Mouse (Mus musculus) adrenal gland, adult 8-10 months (tissue): ENCODE measurements around the gene Mecr. TPM values are rescaled to one million over a fixed set of nuclear protein-coding genes. Genes with fewer than 3 reads are reported as not detected.
A peak's percentile ranks its signal among the peaks of the same experiment; 100 is the strongest.

Experiments used
- DNase-seq: peaks from one replicate; pipeline ENCODE4 v3.0.0; 2022
- total RNA-seq, 4 experiments: library from RNA; stranded (reverse); gene quantifications; 2 replicates each; pipeline ENCODE4 v1.2.4; 2022

Mecr gene
- total RNA-seq, 4 experiments from 2014 or later = 62.4 to 80.1 (median 74.6) TPM

GRCm38 (mm10) chr4:131897787-131898186 is 54.5 kb downstream of the Mecr start:
- no peak for DNase-seq

- DNase-seq = no peak
These were observed 55.4 kb downstream of the Mecr start for GRCm38 (mm10) chr4:131898503-131899179.

DNA sequence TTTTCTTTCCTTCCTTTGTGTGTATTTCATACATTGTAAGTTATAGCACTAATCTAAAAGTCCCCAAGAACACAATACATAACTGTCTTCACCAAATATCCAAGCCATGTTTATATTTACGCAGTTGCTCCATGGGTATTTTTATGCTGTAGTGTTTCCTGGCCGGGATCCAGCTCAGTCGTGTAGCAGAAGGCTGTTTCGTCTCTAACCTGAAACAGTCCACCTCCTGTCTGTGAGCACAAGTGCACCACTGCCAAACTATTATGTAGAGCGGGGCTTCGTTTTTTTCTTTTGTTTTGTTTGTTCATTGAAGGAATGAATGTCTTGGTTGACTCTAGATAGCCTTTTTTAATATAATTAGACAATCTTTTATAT is 55.9 kb downstream of the Mecr start:
- DNase-seq = no peak

- no peak for DNase-seq
These were observed 57.8 kb downstream of the Mecr start for GRCm38 (mm10) chr4:131901090-131901489.

GRCm38 (mm10) chr4:131904478-131904877 is 61.2 kb downstream of the Mecr start:
- no peak for DNase-seq

DNA sequence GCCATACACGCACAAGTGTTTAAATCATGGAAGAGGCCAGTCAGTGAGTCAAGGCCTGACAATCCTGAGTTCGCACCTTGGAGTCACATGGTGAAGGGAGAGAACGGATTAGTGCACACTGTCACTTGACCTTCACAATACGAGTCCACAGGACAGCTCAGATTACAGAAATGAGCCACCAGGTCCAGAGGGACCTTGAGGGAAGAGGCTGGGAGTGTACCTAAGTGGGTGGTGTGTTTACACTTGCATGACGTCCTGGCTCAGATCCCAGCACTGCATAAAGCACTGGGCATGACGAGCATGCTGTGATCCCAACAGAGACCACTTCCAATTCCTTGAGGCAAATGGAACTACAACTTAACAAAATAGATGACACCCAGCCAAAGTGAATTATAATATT is 63.2 kb downstream of the Mecr start:
- no peak for DNase-seq

- DNase-seq = no peak
These were observed 64.6 kb downstream of the Mecr start for GRCm38 (mm10) chr4:131907912-131908311.

DNA sequence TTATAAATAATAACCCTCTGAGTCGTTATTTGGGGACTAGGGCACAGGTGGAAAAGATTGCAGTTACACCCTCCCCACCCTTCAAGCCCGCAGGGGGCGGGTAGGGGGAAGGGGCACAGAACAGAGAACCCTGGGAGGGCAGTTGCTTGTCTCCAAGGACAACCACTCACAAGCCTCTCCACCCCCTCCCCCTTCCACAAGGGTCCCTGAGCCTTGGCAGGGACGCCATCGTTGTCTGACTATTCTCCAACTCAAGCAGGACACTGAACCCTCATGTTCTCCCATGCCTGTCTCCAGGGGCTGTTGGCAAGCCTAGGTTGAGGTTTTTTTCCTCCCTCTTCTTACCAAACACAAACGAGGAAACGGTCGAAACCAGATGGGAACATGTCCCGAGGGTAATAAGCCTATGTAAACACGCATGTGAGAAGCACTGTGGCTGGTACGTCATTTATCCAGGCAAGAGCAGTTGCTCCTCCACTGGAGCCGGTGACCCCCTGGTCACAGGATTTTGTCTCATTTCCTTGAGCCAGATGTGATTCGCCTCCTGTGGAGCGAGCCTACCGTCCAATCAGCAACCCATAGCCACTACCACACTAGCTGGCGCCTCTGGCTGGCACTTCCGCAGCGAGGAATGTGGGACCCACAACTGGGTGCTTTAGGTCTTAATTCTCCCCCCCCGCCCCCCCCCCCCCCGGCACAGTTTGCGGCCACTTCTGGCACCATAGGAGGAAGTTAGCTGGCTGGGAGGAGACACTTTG is 67.1 kb downstream of the Mecr start:
- no peak for DNase-seq

DNA sequence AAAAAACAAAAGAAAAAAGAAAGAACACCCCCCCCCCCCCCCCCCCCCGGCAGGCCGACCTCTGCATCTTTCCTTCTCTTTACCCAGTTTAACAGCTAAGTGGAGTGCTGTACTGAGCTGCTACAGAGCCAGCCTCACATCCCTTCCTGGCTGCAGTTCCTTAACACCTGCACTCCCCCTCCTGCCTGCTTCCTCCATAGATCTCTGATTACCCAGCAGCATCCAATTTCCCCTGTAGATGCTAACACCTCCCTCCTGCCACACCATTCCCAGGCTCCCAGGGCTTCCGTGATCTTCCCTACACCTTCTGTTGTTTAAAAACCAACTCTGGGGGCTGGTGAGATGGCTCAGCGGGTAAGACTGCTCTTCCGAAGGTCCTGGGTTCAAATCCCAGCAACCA is 68.3 kb downstream of the Mecr start:
- DNase-seq = no peak

DNA sequence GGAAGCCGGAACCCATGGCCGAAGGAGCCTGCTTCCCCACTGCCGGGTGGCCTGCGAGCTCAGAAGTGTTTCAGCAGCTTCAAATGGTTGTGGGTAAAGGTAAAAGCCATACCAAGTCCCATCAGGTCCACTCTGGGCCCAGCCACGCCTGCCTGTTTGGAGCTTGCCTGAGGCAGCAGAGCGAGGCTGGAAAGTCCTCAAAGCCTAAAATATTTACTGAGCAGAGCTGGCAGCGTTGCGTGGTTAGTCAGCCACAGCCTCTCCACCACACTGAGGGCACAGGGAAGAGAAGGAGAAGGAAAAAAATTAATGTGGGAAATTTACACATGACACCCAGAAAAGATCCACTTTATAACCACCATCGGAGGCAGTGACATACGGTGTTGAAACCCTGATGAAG is 70.3 kb downstream of the Mecr start:
- DNase-seq = no peak

GRCm38 (mm10) chr4:131914046-131914643 is 70.9 kb downstream of the Mecr start:
- DNase-seq = no peak

DNA sequence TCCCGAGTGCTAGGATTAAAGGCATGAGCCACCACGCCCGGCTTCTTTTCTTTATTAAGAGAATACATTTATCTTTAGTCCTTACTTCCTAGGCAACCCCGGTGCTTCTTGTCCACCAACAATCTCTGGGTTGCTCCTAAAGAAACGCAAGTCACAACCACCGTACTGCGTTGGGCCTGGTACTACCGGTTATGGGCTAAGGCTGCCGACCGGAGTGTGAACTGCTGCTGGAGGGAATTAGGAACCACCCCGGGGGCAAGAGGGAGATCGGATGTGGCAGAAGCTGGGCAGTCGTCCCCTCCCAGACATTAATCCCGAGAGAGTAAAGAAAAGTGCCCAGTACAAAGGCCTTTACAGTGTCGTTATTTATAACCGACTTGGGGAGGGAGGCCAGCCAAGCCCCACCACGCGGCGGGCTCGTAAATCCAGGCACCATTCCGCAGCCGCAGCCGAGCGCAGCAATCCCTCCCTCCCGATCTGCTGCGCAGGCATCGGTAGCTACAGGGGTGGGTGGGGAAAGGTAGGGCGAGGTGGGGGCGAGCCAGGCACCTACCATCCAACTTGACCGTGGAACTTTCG is 71.7 kb downstream of the Mecr start:
- no peak for DNase-seq

DNA sequence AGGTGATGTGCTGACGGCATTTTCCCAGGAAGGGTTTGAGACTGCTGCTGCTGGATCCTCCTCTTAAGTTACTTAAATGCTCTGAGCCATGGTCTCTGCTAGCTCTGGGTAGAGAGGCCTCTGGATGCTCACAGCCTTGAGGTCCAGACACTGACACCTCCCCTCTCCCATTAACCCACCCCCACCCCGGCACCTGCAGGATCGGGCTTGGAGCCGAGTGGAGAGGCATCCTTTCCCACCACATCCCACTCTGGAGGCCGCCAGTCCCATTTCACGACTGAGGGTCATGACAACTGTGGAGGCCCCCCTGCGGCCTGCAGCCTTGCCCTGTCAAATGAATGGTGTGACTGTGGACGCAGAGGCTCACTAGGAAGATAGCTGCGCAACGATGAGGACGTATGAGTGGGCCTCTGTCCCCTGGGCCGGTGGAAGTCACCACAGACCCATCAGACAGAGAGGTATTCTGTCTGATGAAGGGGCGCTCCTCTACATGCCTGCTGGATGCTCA is 72.6 kb downstream of the Mecr start:
- DNase-seq = no peak

DNA sequence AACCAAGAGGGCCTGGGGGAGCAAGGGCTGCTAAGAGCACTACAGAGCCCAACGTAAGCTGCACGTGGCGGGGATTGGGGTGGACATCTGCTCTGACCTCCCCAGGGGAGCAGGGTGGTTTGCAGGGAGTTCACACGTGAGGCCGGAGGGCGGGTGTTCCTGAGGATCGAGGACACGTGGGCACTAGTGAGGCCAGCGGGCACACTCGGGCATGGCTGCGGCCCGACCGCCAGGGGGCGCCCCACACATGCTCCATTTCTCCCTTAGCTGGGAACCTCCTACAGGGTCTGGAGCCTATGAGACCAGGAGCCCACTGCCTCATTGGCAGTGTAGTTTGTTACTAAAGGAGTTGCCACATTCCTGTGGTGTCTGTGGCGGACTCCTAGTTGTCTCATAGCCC is 73.2 kb downstream of the Mecr start:
- DNase-seq = peak; percentile 75

- DNase-seq = no peak
These were observed 73.8 kb downstream of the Mecr start for GRCm38 (mm10) chr4:131917010-131917555.

Other genes starting within 250 kb of the Mecr start
- gene Ptpru, start 5.2 kb upstream of the Mecr start, total RNA-seq = 10 to 100 TPM; 40.9 to 82.9 (median 63.9) TPM
- gene Srsf4, start 30.1 kb downstream of the Mecr start, total RNA-seq = 10 to 100 TPM; 55.5 to 77.3 (median 63.0) TPM
- gene Tmem200b, start 78.3 kb downstream of the Mecr start, total RNA-seq = 10 to 100 TPM in 3 of 4 experiments, 1 to 10 TPM in 1; 9.0 to 11.7 (median 10.9) TPM
- gene Gm10300, start 231.2 kb downstream of the Mecr start, total RNA-seq = under 1 TPM; 0.17 to 0.65 (median 0.40) TPM
- 10 to 100 TPM; 44.7 to 57.0 (median 55.7) TPM for gene Epb41, start 231.9 kb downstream of the Mecr start, total RNA-seq